Mouse (Mus musculus) brain, embryonic 14.5 days (tissue): ENCODE data around the gene Olfr1392.

Experiments
- CTCF ChIP-seq: fragments of 200-500 bp; IDR thresholded peaks from 2 replicates; pipeline ENCODE4 v1.5.1; 2012; ENCODE audit warnings: inconsistent platforms, mild to moderate bottlenecking, moderate library complexity, borderline replicate concordance; ENCODE audit not compliant: insufficient read depth, insufficient read length; ENCODE audit errors: extremely low read depth
- POLR2A ChIP-seq: fragments of 200-500 bp; IDR thresholded peaks from 2 replicates; pipeline ENCODE4 v1.6.1; 2012; ENCODE audit warnings: mild to moderate bottlenecking, inconsistent platforms, borderline replicate concordance; ENCODE audit not compliant: poor library complexity, insufficient read depth, insufficient read length, severe bottlenecking; ENCODE audit errors: extremely low read depth

GRCm38 (mm10) chr11:49243727-49244594 is 41.1 kb upstream of the Olfr1392 start, which contains the start of gene Mgat1:
- peak; percentile 80 for TF ChIP-seq POLR2A
- TF ChIP-seq CTCF = 0 out of 2 replicates have a peak, but pooled peaks have one; percentile 6
